Mouse (Mus musculus) embryonic facial prominence, embryonic 10.5 days (tissue): ENCODE data around the gene Adh5. TPM values are rescaled to one million over a fixed set of nuclear protein-coding genes. Genes with fewer than 3 reads are reported as not detected.
A peak's percentile ranks its signal among the peaks of the same experiment; 100 is the strongest.
"Not testable (repeated sequence)": the region's sequence is repeated elsewhere in the genome, so short reads cannot be mapped to it uniquely, and the experiment has no call there.

Source experiments
- DNase-seq: peaks from one replicate; pipeline ENCODE4 v3.0.0-alpha.2; 2017; ENCODE audit warnings: low spot score
- H3K27ac ChIP-seq: fragments of 300-500 bp; sonication (generic); replicated peaks from 2 replicates; pipeline ENCODE4 v1.5.1; 2016; ENCODE audit warnings: mild to moderate bottlenecking
- H3K27me3 ChIP-seq: fragments of 300-500 bp; sonication (generic); replicated peaks from 2 replicates; pipeline ENCODE4 v1.6.1; 2016; ENCODE audit warnings: low read depth, mild to moderate bottlenecking; ENCODE audit not compliant: poor library complexity, severe bottlenecking
- H3K36me3 ChIP-seq: fragments of 300-500 bp; sonication (generic); replicated peaks from 2 replicates; pipeline ENCODE4 v1.6.1; 2016; ENCODE audit warnings: mild to moderate bottlenecking, moderate library complexity
- H3K4me1 ChIP-seq: fragments of 300-500 bp; sonication (generic); 2 replicates; pipeline ENCODE4 v1.6.1; 2016
- H3K4me3 ChIP-seq: fragments of 300-500 bp; sonication (generic); 2 replicates; pipeline ENCODE4 v1.5.1; 2016; ENCODE audit warnings: mild to moderate bottlenecking, moderate library complexity
- H3K9me3 ChIP-seq: fragments of 300-500 bp; sonication (generic); 2 replicates; pipeline ENCODE4 v1.6.1; 2016; ENCODE audit warnings: mild to moderate bottlenecking
- WGBS: fragments of 180-500 bp; shearing (Covaris S2); methylation state at CpG from one replicate; pipeline ENCODE4 v1.1.7; 2016; 5-methylcytosine and 5-hydroxymethylcytosine counted together
- polyA plus RNA-seq: library from polyadenylated mRNA; unstranded; fragments of >200 nt; fragmentation: Nextera tagmentation; extraction: Ambion mirVana; gene quantifications from 2 replicates; pipeline ENCODE4 v1.2.1, GENCODE M21; 2016

The Adh5 gene
- polyA plus RNA-seq, 1 experiment from 2014 or later: 265 TPM

- Histone ChIP-seq H3K27ac (no peak overlapping the region), H3K4me3 (no peak overlapping the region), H3K27me3 (no peaks in the 10 kb centered on the region), H3K4me1 (no peaks in the 10 kb centered on the region), H3K9me3 (no peaks in the 10 kb centered on the region), H3K36me3 (peaks cover 97% of the 10 kb centered on the region)
- DNase-seq: peak; percentile 55
- 91% methylated on average over 2 of the region's 2 CpGs for WGBS
These were observed 20.2 kb downstream of the Adh5 start for GRCm38 (mm10) chr3:138463137-138463536.

GRCm38 (mm10) chr3:138463807-138464206, 20.9 kb downstream of the Adh5 start:
- Histone ChIP-seq H3K9me3 (no peaks in the 10 kb centered on the region), H3K27me3 (no peaks in the 10 kb centered on the region), H3K4me3 (no peak overlapping the region), H3K36me3 (peaks cover 97% of the 10 kb centered on the region), H3K27ac (no peak overlapping the region), H3K4me1 (no peaks in the 10 kb centered on the region)
- DNase-seq: no peak
- 90% methylated on average over 6 of the region's 6 CpGs for WGBS

- H3K4me1 ChIP-seq: no peaks in the 10 kb centered on the region
- no peak for DNase-seq
- no peaks in the 10 kb centered on the region for H3K27me3 ChIP-seq
- WGBS: 77% methylated on average over 16 of the region's 16 CpGs
- H3K27ac ChIP-seq: no peak overlapping the region
- H3K9me3 ChIP-seq: no peaks in the 10 kb centered on the region
- no peak overlapping the region for H3K4me3 ChIP-seq
- peaks cover 97% of the 10 kb centered on the region for H3K36me3 ChIP-seq
These were observed 21.8 kb downstream of the Adh5 start for GRCm38 (mm10) chr3:138464573-138465147.

GRCm38 (mm10) chr3:138466656-138467055, 23.8 kb downstream of the Adh5 start:
- not testable (repeated sequence) for H3K27me3 ChIP-seq, DNase-seq, H3K4me3 ChIP-seq, H3K27ac ChIP-seq, H3K4me1 ChIP-seq, H3K9me3 ChIP-seq
- WGBS: 96% methylated on average over 1 of the region's 1 CpGs
- peaks cover 97% of the 10 kb centered on the region for H3K36me3 ChIP-seq

- H3K27me3 ChIP-seq: no peaks in the 10 kb centered on the region
- 82% methylated on average over 3 of the region's 3 CpGs for WGBS
- no peaks in the 10 kb centered on the region for H3K9me3 ChIP-seq
- H3K4me3 ChIP-seq: no peak overlapping the region
- H3K27ac ChIP-seq: no peak overlapping the region
- H3K4me1 ChIP-seq: no peaks in the 10 kb centered on the region
- peaks cover 96% of the 10 kb centered on the region for H3K36me3 ChIP-seq
- no peak for DNase-seq
These were observed 28.2 kb downstream of the Adh5 start for GRCm38 (mm10) chr3:138471066-138471465.

- Histone ChIP-seq H3K27ac (no peak overlapping the region), H3K36me3 (peaks cover 76% of the 10 kb centered on the region), H3K9me3 (no peaks in the 10 kb centered on the region), H3K4me3 (no peak overlapping the region), H3K4me1 (no peaks in the 10 kb centered on the region), H3K27me3 (no peaks in the 10 kb centered on the region)
- 94% methylated on average over 8 of the region's 8 CpGs for WGBS
- no peak for DNase-seq
These were observed 36.6 kb downstream of the Adh5 start for GRCm38 (mm10) chr3:138479489-138479888.

- Histone ChIP-seq H3K36me3 (peaks cover 82% of the 10 kb centered on the region), H3K9me3 (0 out of 2 replicates have a peak, but pooled peaks cover 4% of the 10 kb centered on the region), H3K27ac (no peak overlapping the region), H3K27me3 (no peaks in the 10 kb centered on the region), H3K4me1 (no peaks in the 10 kb centered on the region), H3K4me3 (no peak overlapping the region)
- WGBS: 79% methylated on average over 14 of the region's 14 CpGs
- no peak for DNase-seq
These were observed 38.8 kb downstream of the Adh5 start for GRCm38 (mm10) chr3:138481526-138482284.

- WGBS: 93% methylated on average over 2 of the region's 2 CpGs
- H3K27ac ChIP-seq: no peak overlapping the region
- DNase-seq: no peak
- H3K4me3 ChIP-seq: no peak overlapping the region
- H3K27me3 ChIP-seq: no peaks in the 10 kb centered on the region
- peaks cover 9% of the 10 kb centered on the region for H3K4me1 ChIP-seq
- 0 out of 2 replicates have a peak, but pooled peaks cover 4% of the 10 kb centered on the region for H3K9me3 ChIP-seq
- H3K36me3 ChIP-seq: peaks cover 85% of the 10 kb centered on the region
These were observed 40.3 kb downstream of the Adh5 start for GRCm38 (mm10) chr3:138483240-138483639.

GRCm38 (mm10) chr3:138488584-138489326, 45.9 kb downstream of the Adh5 start:
- under 1% methylated on average over 60 of the region's 61 CpGs for WGBS
- no peak for DNase-seq
- H3K27ac ChIP-seq: peak overlapping the region; percentile 92

GRCm38 (mm10) chr3:138489327-138490033, 46.6 kb downstream of the Adh5 start, which contains the start of gene Metap1:
Gene Metap1 (minus strand): TSS chr3:138489515.
- Histone ChIP-seq H3K27ac (peak within 1 kb of the TSS; percentile 92), H3K4me1 (peaks cover 11% of the 10 kb centered on the region), H3K36me3 (peaks cover 29% of the 10 kb centered on the region), H3K27me3 (no peaks in the 10 kb centered on the region), H3K4me3 (peak within 1 kb of the TSS; percentile 94), H3K9me3 (0 out of 2 replicates have a peak, but pooled peaks cover 4% of the 10 kb centered on the region)
- WGBS: under 1% methylated on average over 63 of the region's 65 CpGs
- DNase-seq: peak; percentile 99

More at GRCm38 (mm10) chr3:138488584-138489326, 45.9 kb downstream of the Adh5 start:
- Histone ChIP-seq H3K36me3 (peaks cover 35% of the 10 kb centered on the region), H3K27me3 (no peaks in the 10 kb centered on the region), H3K4me3 (peak overlapping the region; percentile 94), H3K9me3 (0 out of 2 replicates have a peak, but pooled peaks cover 4% of the 10 kb centered on the region), H3K4me1 (peaks cover 11% of the 10 kb centered on the region)

GRCm38 (mm10) chr3:138490034-138490337, 47.1 kb downstream of the Adh5 start:
- WGBS: 33% methylated on average over 6 of the region's 6 CpGs
- Histone ChIP-seq H3K27ac (peak overlapping the region; percentile 92), H3K4me1 (peaks cover 11% of the 10 kb centered on the region), H3K9me3 (0 out of 2 replicates have a peak, but pooled peaks cover 4% of the 10 kb centered on the region), H3K36me3 (peaks cover 24% of the 10 kb centered on the region), H3K4me3 (peak overlapping the region; percentile 94), H3K27me3 (no peaks in the 10 kb centered on the region)
- DNase-seq: no peak

- no peak overlapping the region for H3K4me3 ChIP-seq
- DNase-seq: no peak
- 86% methylated on average over 3 of the region's 3 CpGs for WGBS
- no peaks in the 10 kb centered on the region for H3K27me3 ChIP-seq
- H3K36me3 ChIP-seq: no peaks in the 10 kb centered on the region
- no peaks in the 10 kb centered on the region for H3K9me3 ChIP-seq
- H3K4me1 ChIP-seq: no peaks in the 10 kb centered on the region; the same call in 1 of the 2 replicates
- H3K27ac ChIP-seq: no peak overlapping the region
These were observed 50.8 kb downstream of the Adh5 start for GRCm38 (mm10) chr3:138493668-138494067.
